Mouse (Mus musculus) bone marrow, adult 2 months (tissue): ENCODE data around the gene Ppm1a.

Experiments
- CTCF ChIP-seq: fragments of 200-500 bp; IDR thresholded peaks from 2 replicates; pipeline ENCODE4 v1.5.1; 2011; ENCODE audit warnings: low read length, control low read depth; ENCODE audit not compliant: control insufficient read depth, insufficient read depth
- POLR2A ChIP-seq: fragments of 200-500 bp; IDR thresholded peaks from 2 replicates; pipeline ENCODE4 v1.6.1; 2011; ENCODE audit warnings: low read depth, mild to moderate bottlenecking, control low read depth, low read length, borderline replicate concordance; ENCODE audit not compliant: control insufficient read depth

- TF ChIP-seq POLR2A (no peak), CTCF (no peak)
Measured at GRCm38 (mm10) chr12:72757086-72757485, at the start of gene Ppm1a.
